Mouse (Mus musculus) spleen, adult 2 months (tissue): ENCODE measurements at regions not wholly inside any gene's neighbourhood (a gene's known extent, or its start where the extent isn't known, plus 50 kb on each side); places are given as distances from the start of the nearest gene placed in this dataset.

ENCODE experiments used
- CTCF ChIP-seq: fragments of 200-500 bp; IDR thresholded peaks from 2 replicates; pipeline ENCODE4 v1.5.1; 2011; ENCODE audit warnings: mild to moderate bottlenecking, inconsistent platforms; ENCODE audit not compliant: insufficient read depth, insufficient read length, insufficient replicate concordance; ENCODE audit errors: extremely low read depth
- POLR2A ChIP-seq: fragments of 200-500 bp; IDR thresholded peaks from 2 replicates; pipeline ENCODE4 v1.6.1; 2011; ENCODE audit warnings: low read depth, low read length, inconsistent platforms

- TF ChIP-seq POLR2A (no peak), CTCF (no peak)
These were observed 2099.2 kb downstream of the 4930444P10Rik start for GRCm38 (mm10) chr1:13993825-13994509.
